In genomic region chr4:132794760-132795159, GRCm38 (mm10) we compare ENCODE assay signal across 17 mouse cellular contexts. TPM values are rescaled to one million over a fixed set of nuclear protein-coding genes. Genes with fewer than 3 reads are reported as not detected.
DNase-seq lines count a peak whose midpoint lies in the region; ATAC-seq lines count a peak whose summit lies in the region.
"Had no signal": no experiment of that assay in that cellular context is flagged by ENCODE, and none has a peak within 500 bp of the region (broad histone marks: within the 10 kb centered on the region; RNA-seq: fewer than 3 reads in every experiment).

No protein-coding gene starts in this region.

- peak overlapping the region; percentile 94 for H3K4me3 ChIP-seq in macrophage (ENCODE audit: inconsistent target)
- H3K4me3 ChIP-seq in forebrain, embryonic 13.5 days = no peak overlapping the region
- H3K4me3 ChIP-seq: embryonic facial prominence, embryonic 12.5 days; forebrain, embryonic 10.5 days; heart, embryonic 12.5 days; hindbrain, embryonic 13.5 days; lung, embryonic 15.5 days had no signal

- no peak for ATAC-seq in forebrain, embryonic 13.5 days
- ATAC-seq: activated CD4-positive, CD25-positive, alpha-beta regulatory T cell, adult 4 months had no signal

- no peak overlapping the region for H3K9ac ChIP-seq in forebrain, embryonic 13.5 days
- H3K9ac ChIP-seq: embryonic facial prominence, embryonic 12.5 days; heart, embryonic 12.5 days; hindbrain, embryonic 13.5 days; lung, embryonic 15.5 days had no signal

- H3K9me3 ChIP-seq in forebrain, embryonic 13.5 days (replicated peaks) = no peaks in the 10 kb centered on the region
- H3K9me3 ChIP-seq: embryonic facial prominence, embryonic 12.5 days; forebrain, embryonic 10.5 days; heart, embryonic 12.5 days; hindbrain, embryonic 13.5 days; lung, embryonic 15.5 days had no signal

- peaks cover 77% of the 10 kb centered on the region for H3K79me2 ChIP-seq in macrophage (ENCODE audit: inconsistent target)

- peaks cover 31% of the 10 kb centered on the region for H3K36me3 ChIP-seq in macrophage (ENCODE audit: inconsistent target)
- H3K36me3 ChIP-seq in forebrain, embryonic 13.5 days (ENCODE audit: poor library complexity, severe bottlenecking) = no peaks in the 10 kb centered on the region
- H3K36me3 ChIP-seq: embryonic facial prominence, embryonic 12.5 days; forebrain, embryonic 10.5 days; heart, embryonic 12.5 days; hindbrain, embryonic 13.5 days; lung, embryonic 15.5 days had no signal

- no peak overlapping the region for H3K4me2 ChIP-seq in forebrain, embryonic 13.5 days
- H3K4me2 ChIP-seq: embryonic facial prominence, embryonic 12.5 days; heart, embryonic 12.5 days; hindbrain, embryonic 13.5 days; lung, embryonic 15.5 days had no signal

- H3K4me1 ChIP-seq in forebrain, embryonic 13.5 days = peaks cover 6% of the 10 kb centered on the region; the same call in 1 of the 2 replicates
- H3K4me1 ChIP-seq: embryonic facial prominence, embryonic 12.5 days had no signal

- peak overlapping the region; percentile 96 for H3K27ac ChIP-seq in macrophage
- no peak overlapping the region for H3K27ac ChIP-seq in forebrain, embryonic 13.5 days
- H3K27ac ChIP-seq: embryonic facial prominence, embryonic 12.5 days; forebrain, embryonic 10.5 days; hindbrain, embryonic 13.5 days; lung, embryonic 15.5 days had no signal

- H3K27me3 ChIP-seq in forebrain, embryonic 13.5 days = peaks cover 25% of the 10 kb centered on the region

- 19% methylated on average over 8 of the region's 8 CpGs for WGBS in macrophage (ENCODE audit: missing documents)
- 77% methylated on average over 8 of the region's 8 CpGs for WGBS in forebrain, embryonic 13.5 days

- peak; percentile 92 for DNase-seq in heart, adult 11 months
- no peak for DNase-seq in heart, adult 18-20 months
- DNase-seq in 416B (ENCODE audit: low read depth) = peak; percentile 31
- peak; percentile 36 for DNase-seq in induced T-regulatory cell, adult 2 months (ENCODE audit: low read depth)
- DNase-seq in urinary bladder, postnatal 36 days (ENCODE audit: low spot score in 2 of 2) = no peak
- DNase-seq in right cerebral cortex, postnatal 25 days = no peak
- DNase-seq: cerebellum, adult 9-11 months; kidney, adult 8-10 months; right cerebral cortex, postnatal 14 days had no signal

RNA-seq across cellular contexts. Expression of gene Themis2, which starts 1.4 kb away (rescaled TPM):
- 1 to 10 TPM; 1.5 to 2.1 TPM for total RNA-seq in heart, adult 18-20 months (2021)
- 100 to 1,000 TPM in 19 of 26 experiments, 10 to 100 TPM in 7; 17.5 to 808 (median 224) TPM for total RNA-seq in macrophage (2018; cell fraction: chromatin; rRNA removed)
- 100 to 1,000 TPM in 24 of 26 experiments, 10 to 100 TPM in 2; 70.8 to 956 (median 317) TPM for total RNA-seq in macrophage (2018; cell fraction: cytosol; rRNA removed)
- total RNA-seq in macrophage (2018; cell fraction: nucleus; rRNA removed) = 1,000 to 10,000 TPM in 5 of 26 experiments, 100 to 1,000 TPM in 17, 10 to 100 TPM in 4; 58.3 to 1,365 (median 493) TPM
- polyA plus RNA-seq in macrophage (2018) = 131 to 255 TPM (median 207 TPM) in 3 replicates
- 0.20 and 0.26 TPM in 2 replicates for polyA plus RNA-seq in forebrain, embryonic 13.5 days (2015; fragmentation: Nextera tagmentation; extraction: Ambion mirVana)

RNA-seq across cellular contexts. Expression of gene Rpa2, which starts 26.6 kb away (rescaled TPM):
- total RNA-seq in heart, adult 18-20 months (2021) = 10 to 100 TPM; 11.8 to 14.1 TPM
- total RNA-seq in macrophage (2018; cell fraction: chromatin; rRNA removed) = 10 to 100 TPM in 6 of 26 experiments, 1 to 10 TPM in 17, under 1 TPM in 1, not detected in 2; 0.62 to 21.0 (median 7.1) TPM
- 1 to 10 TPM; 3.1 to 8.9 (median 6.4) TPM for total RNA-seq in macrophage (2018; cell fraction: cytosol; rRNA removed)
- total RNA-seq in macrophage (2018; cell fraction: nucleus; rRNA removed) = 10 to 100 TPM in 2 of 26 experiments, 1 to 10 TPM in 24; 1.1 to 34.1 (median 5.0) TPM
- polyA plus RNA-seq in macrophage (2018) = 6.0 to 44.1 TPM (median 7.6 TPM) in 3 replicates
- 114 and 123 TPM in 2 replicates for polyA plus RNA-seq in forebrain, embryonic 13.5 days (2015; fragmentation: Nextera tagmentation; extraction: Ambion mirVana)

RNA-seq across cellular contexts. Expression of gene Smpdl3b, which starts 37.7 kb away (rescaled TPM):
- total RNA-seq in heart, adult 18-20 months (2021) = under 1 TPM; 0.51 to 0.79 TPM
- total RNA-seq in macrophage (2018; cell fraction: chromatin; rRNA removed) = 1 to 10 TPM in 11 of 26 experiments, under 1 TPM in 8, not detected in 7; 0.38 to 3.7 (median 1.2) TPM
- 1 to 10 TPM in 20 of 26 experiments, under 1 TPM in 6; 0.51 to 7.5 (median 2.2) TPM for total RNA-seq in macrophage (2018; cell fraction: cytosol; rRNA removed)
- 10 to 100 TPM in 8 of 26 experiments, 1 to 10 TPM in 14, under 1 TPM in 4; 0.85 to 22.2 (median 5.7) TPM for total RNA-seq in macrophage (2018; cell fraction: nucleus; rRNA removed)
- polyA plus RNA-seq in macrophage (2018) = 1.0 to 8.5 TPM (median 1.9 TPM) in 3 replicates
- 1.7 and 2.7 TPM in 2 replicates for polyA plus RNA-seq in forebrain, embryonic 13.5 days (2015; fragmentation: Nextera tagmentation; extraction: Ambion mirVana)

RNA-seq across cellular contexts. Expression of gene Ppp1r8, which starts 48.2 kb away (rescaled TPM):
- total RNA-seq in heart, adult 18-20 months (2021) = 10 to 100 TPM; 18.8 to 20.5 TPM
- total RNA-seq in macrophage (2018; cell fraction: chromatin; rRNA removed) = 10 to 100 TPM in 22 of 26 experiments, 1 to 10 TPM in 4; 8.5 to 28.9 (median 17.0) TPM
- total RNA-seq in macrophage (2018; cell fraction: cytosol; rRNA removed) = 10 to 100 TPM in 24 of 26 experiments, 1 to 10 TPM in 2; 9.1 to 26.5 (median 19.4) TPM
- total RNA-seq in macrophage (2018; cell fraction: nucleus; rRNA removed) = 10 to 100 TPM in 21 of 26 experiments, 1 to 10 TPM in 5; 8.0 to 30.6 (median 14.2) TPM
- 19.7 to 37.4 TPM (median 26.3 TPM) in 3 replicates for polyA plus RNA-seq in macrophage (2018)
- 62.5 and 70.5 TPM in 2 replicates for polyA plus RNA-seq in forebrain, embryonic 13.5 days (2015; fragmentation: Nextera tagmentation; extraction: Ambion mirVana)

Comparison
In these comparisons a context has a peak if more than half of its experiments do, and no peak if none do; other contexts are left out.
1. DNase-seq: peak in heart, adult 11 months (single experiment), 416B (single experiment) and induced T-regulatory cell, adult 2 months (single experiment); none in heart, adult 18-20 months (0 of 2), urinary bladder, postnatal 36 days (0 of 2) and right cerebral cortex, postnatal 25 days (single experiment).
2. RNA of gene Themis2, which starts 1.4 kb away (polyA plus RNA-seq): 131 to 255 TPM in macrophage; 0.20 to 0.26 TPM in forebrain, embryonic 13.5 days; every median in the first group is over 100 times any median in the second.